Mouse (Mus musculus) B cell, adult 67 days (primary cell): Measurements from ENCODE around the gene Olfr787. TPM values are rescaled to one million over a fixed set of nuclear protein-coding genes. Genes with fewer than 3 reads are reported as not detected.

ENCODE experiments used
- total RNA-seq, 2 experiments: library from RNA; stranded (reverse); gene quantifications; 4 replicates each; pipeline ENCODE4 v1.2.4; 2023

Olfr787 gene
- total RNA-seq: not detected

DNA sequence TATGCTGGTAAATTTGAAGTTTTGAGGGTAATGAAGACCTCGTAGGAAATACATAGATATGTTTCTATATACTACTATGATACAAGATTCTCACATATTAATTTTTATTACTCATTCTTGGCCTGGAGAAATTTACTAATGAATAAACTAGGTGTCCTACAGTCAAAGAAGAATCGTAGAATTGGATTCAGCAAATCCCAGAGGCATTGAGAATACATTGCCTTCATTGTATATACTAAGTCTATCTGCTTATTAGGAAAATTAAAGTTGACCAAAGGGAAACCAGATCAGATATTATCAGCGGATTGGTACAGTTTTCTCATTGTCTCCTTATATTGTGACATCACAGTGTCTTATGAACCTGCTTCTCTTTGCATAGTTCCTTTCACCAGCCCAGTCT lies at the start of gene Olfr787:
Gene Olfr787, plus strand, starts transcription at position 301 of the 400 bp plus-strand sequence.

DNA sequence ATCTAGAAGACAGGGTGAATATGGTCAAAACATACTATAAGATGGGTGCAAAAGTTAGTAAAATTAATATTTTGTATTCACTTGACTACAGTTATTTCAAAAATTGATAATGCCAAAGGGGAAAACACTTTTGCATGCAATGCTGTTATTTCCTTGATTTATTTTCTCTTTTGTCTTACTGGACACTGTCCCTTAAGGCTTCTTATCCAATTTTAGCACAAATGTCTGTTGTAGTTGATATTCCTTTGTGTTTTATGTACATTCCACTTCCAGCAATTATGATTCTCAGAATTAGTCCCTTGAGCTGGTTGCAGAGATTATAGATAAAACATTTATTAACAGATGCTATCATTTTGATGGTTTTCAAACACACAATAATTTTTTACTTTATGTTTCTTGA lies 34.7 kb upstream of the Olfr787 start, which contains the start of gene Olfr786:
Gene Olfr786, plus strand, starts transcription at position 301 of the 400 bp plus-strand sequence.

DNA sequence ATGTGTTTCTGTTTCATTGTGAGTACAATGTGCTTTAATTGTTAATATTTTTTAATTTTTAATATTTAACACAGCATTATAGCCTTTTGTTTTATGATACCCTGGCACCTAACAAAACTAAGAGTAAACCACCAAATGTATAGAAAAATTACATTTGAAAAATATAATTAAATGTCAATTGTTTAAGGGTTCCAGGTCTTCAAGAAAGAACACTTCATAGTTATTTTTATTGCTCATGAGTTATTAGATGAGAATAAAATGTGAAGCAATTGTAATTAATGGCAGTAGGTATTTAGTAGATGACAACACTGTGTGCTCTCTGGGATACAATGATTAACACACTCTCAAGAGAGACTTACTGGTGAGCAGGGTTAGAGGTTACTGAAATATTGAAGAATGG lies 9.0 kb downstream of the Olfr787 start, which contains the start of gene Olfr788:
Gene Olfr788, plus strand, starts transcription at position 301 of the 400 bp plus-strand sequence.

DNA sequence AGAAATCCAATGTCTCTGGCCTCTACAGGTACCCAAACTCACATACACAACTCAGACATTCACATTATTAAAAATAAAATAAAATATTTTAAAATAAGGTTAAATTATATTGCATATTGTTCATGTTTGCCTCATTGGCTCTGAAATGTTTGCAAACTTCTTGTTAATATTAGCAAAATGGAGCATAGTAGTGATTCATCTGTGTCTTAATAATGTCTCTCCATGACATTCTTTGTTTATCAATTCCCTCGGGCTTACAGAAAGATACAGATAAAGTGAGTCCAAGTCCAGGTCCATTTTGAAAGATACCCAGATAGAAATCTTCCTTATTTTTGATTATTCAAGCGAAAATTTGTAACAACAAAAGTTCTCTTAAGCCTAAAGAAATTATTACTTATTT lies 22.8 kb downstream of the Olfr787 start, which contains the start of gene Olfr789:
Gene Olfr789, plus strand, starts transcription at position 301 of the 400 bp plus-strand sequence.

DNA sequence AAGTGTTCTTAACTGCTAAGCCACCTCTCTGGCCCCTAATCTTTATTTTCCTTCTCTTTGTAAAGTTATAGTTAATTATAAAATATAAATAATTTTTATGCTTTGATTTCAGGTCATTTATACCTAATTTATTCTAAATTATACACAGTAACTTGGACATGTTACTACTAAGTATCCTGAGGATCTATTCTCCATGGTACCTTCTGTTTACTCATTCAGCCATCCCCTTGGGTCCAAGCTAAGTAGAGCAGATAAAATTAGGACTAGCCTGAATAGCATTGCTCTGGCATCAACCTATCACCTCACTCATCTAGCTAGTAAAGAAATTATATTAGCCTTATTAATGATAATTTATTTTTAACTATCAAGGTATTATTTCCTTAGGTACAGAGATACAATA lies 36.5 kb downstream of the Olfr787 start, which contains the start of gene Olfr790:
Gene Olfr790, plus strand, starts transcription at position 301 of the 400 bp plus-strand sequence.

Other genes starting within 250 kb of the Olfr787 start
- gene Olfr774, start 225.7 kb upstream of the Olfr787 start, total RNA-seq: not detected
- not detected for gene Olfr775, start 213.4 kb upstream of the Olfr787 start, total RNA-seq
- not detected for gene Olfr776, start 202.7 kb upstream of the Olfr787 start, total RNA-seq
- gene Olfr777, start 190.4 kb upstream of the Olfr787 start, total RNA-seq: not detected
- gene Olfr780, start 143.7 kb upstream of the Olfr787 start, total RNA-seq: not detected
- not detected for gene Olfr781, start 133.0 kb upstream of the Olfr787 start, total RNA-seq
- gene Olfr782, start 113.0 kb upstream of the Olfr787 start, total RNA-seq: not detected
- gene Olfr784, start 77.8 kb upstream of the Olfr787 start, total RNA-seq: not detected
- gene Olfr785, start 56.4 kb upstream of the Olfr787 start, total RNA-seq: not detected
- gene Olfr786, start 34.6 kb upstream of the Olfr787 start, total RNA-seq: not detected
- gene Olfr788, start 9.1 kb downstream of the Olfr787 start, total RNA-seq: not detected
- not detected for gene Olfr789, start 22.9 kb downstream of the Olfr787 start, total RNA-seq
- not detected for gene Olfr790, start 36.6 kb downstream of the Olfr787 start, total RNA-seq
- gene Olfr791, start 59.9 kb downstream of the Olfr787 start, total RNA-seq: not detected
- not detected for gene Olfr792, start 77.3 kb downstream of the Olfr787 start, total RNA-seq
- gene Olfr794, start 105.8 kb downstream of the Olfr787 start, total RNA-seq: not detected
- not detected for gene Olfr796, start 150.7 kb downstream of the Olfr787 start, total RNA-seq
- not detected for gene Olfr798, start 166.1 kb downstream of the Olfr787 start, total RNA-seq
- gene Olfr799, start 175.6 kb downstream of the Olfr787 start, total RNA-seq: not detected
- not detected for gene Olfr800, start 195.8 kb downstream of the Olfr787 start, total RNA-seq
- gene Olfr801, start 212.0 kb downstream of the Olfr787 start, total RNA-seq: not detected
- gene Olfr802, start 226.3 kb downstream of the Olfr787 start, total RNA-seq: not detected
- not detected for gene Olfr803, start 232.4 kb downstream of the Olfr787 start, total RNA-seq
- not detected for gene Olfr804, start 241.3 kb downstream of the Olfr787 start, total RNA-seq